Mouse (Mus musculus) heart, embryonic 13.5 days (tissue): ENCODE data around the gene Dut. TPM values are rescaled to one million over a fixed set of nuclear protein-coding genes. Genes with fewer than 3 reads are reported as not detected.

ENCODE experiments used
- ATAC-seq: fragments of 200-750 bp; cut with Nextera tagmentation; 2 replicates; pipeline ENCODE4 v1.8.0; 2017; ENCODE audit warnings: moderate TSS enrichment; ENCODE audit not compliant: insufficient number of reproducible peaks, low FRiP score, low TSS enrichment; ENCODE audit errors: extremely low read depth
- H3K27ac ChIP-seq: fragments of 300-500 bp; sonication (generic); replicated peaks from 2 replicates; pipeline ENCODE4 v1.5.1; 2015; ENCODE audit warnings: moderate library complexity, mild to moderate bottlenecking, inconsistent platforms
- H3K27me3 ChIP-seq: fragments of 300-500 bp; sonication (generic); replicated peaks from 2 replicates; pipeline ENCODE4 v1.6.1; 2015; ENCODE audit warnings: mild to moderate bottlenecking, inconsistent platforms
- H3K36me3 ChIP-seq: fragments of 300-500 bp; sonication (generic); 2 replicates; pipeline ENCODE4 v1.6.1; 2015; ENCODE audit warnings: mild to moderate bottlenecking, inconsistent platforms
- H3K4me1 ChIP-seq: fragments of 300-500 bp; sonication (generic); 2 replicates; pipeline ENCODE4 v1.6.1; 2015; ENCODE audit warnings: inconsistent platforms
- H3K4me2 ChIP-seq: fragments of 300-500 bp; sonication (generic); 2 replicates; pipeline ENCODE4 v1.6.1; 2015; ENCODE audit warnings: inconsistent platforms, mild to moderate bottlenecking, moderate library complexity
- H3K4me3 ChIP-seq: fragments of 300-500 bp; sonication (generic); 2 replicates; pipeline ENCODE4 v1.5.1; 2015; ENCODE audit warnings: moderate library complexity, mild to moderate bottlenecking, inconsistent platforms
- H3K9ac ChIP-seq: fragments of 300-500 bp; sonication (generic); 2 replicates; pipeline ENCODE4 v1.6.1; 2015; ENCODE audit warnings: inconsistent platforms, mild to moderate bottlenecking, moderate library complexity
- H3K9me3 ChIP-seq: fragments of 300-500 bp; sonication (generic); 2 replicates; pipeline ENCODE4 v1.6.1; 2016; ENCODE audit warnings: inconsistent platforms
- WGBS: fragments of 180-500 bp; shearing (Covaris S2); methylation state at CpG from one replicate; pipeline ENCODE4 v1.1.7; 2015; ENCODE audit warnings: mixed read lengths; 5-methylcytosine and 5-hydroxymethylcytosine counted together
- polyA plus RNA-seq: library from polyadenylated mRNA; unstranded; fragments of >200 nt; fragmentation: Nextera tagmentation; extraction: Ambion mirVana; gene quantifications from 2 replicates; pipeline ENCODE4 v1.2.1, GENCODE M21; 2015

Gene Dut
- polyA plus RNA-seq, 1 experiment from 2014 or later = 113 TPM

DNA sequence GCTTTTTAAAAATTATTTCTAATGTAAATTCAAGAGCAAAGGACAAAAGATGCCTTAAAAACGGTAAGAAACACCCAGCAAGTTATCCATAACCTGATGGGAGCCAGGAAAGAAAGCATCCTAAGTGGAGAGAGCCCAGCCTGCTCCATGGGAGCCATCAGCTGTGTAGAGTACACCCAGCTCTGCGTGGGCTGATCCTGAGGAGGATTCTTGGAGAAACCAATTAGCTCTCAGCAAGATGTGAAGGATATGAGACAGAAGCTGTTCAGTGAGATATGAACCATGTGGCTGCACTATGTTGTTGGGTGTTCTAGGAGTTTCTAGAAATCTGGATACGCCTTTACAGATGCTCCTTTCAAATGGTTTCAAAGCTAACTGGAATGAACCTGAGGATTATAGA is 58.7 kb downstream of the Dut start:
- no peak for ATAC-seq
- Histone ChIP-seq H3K9me3 (no peaks in the 10 kb centered on the region), H3K27me3 (no peaks in the 10 kb centered on the region), H3K9ac (no peak overlapping the region), H3K27ac (no peak overlapping the region), H3K36me3 (peaks cover 94% of the 10 kb centered on the region), H3K4me3 (no peak overlapping the region), H3K4me2 (no peak overlapping the region), H3K4me1 (no peaks in the 10 kb centered on the region)
- WGBS = 74% methylated on average over 3 of the region's 3 CpGs

Other genes with a start within 250 kb of the Dut start
- 2.2 and 2.4 TPM in 2 replicates for gene Slc24a5, start 179.1 kb upstream of the Dut start, polyA plus RNA-seq
- gene Myef2, start 123.5 kb upstream of the Dut start, polyA plus RNA-seq = 58.6 and 61.0 TPM in 2 replicates
- gene Ctxn2, start 110.5 kb upstream of the Dut start, polyA plus RNA-seq = not detected in 2 replicates
- gene Slc12a1, start 94.7 kb upstream of the Dut start, polyA plus RNA-seq = not detected in 2 replicates